10 mouse cellular contexts compared by ENCODE assay signal in the genomic region with DNA sequence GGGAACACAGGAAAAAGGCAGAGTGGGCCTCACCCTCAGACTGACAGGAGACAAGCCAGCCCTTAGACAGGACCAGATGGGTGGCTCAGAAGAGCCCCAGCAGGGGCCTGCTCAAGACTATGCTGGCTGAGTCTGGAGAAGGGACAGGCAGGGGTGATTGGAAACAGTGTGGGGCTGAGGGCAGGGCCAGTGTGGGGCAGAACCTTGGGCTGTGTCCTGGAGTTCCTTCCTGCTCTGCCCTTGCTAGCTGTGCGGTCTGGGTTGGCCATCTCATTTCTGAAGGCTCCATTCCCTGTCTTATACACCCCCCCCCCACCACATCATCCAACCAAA.
DNase-seq lines count a peak whose midpoint lies in the region; ATAC-seq lines count a peak whose summit lies in the region.
"Had no signal": no experiment of that assay in that cellular context is flagged by ENCODE, and none has a peak within 500 bp of the region (broad histone marks: within the 10 kb centered on the region; RNA-seq: fewer than 3 reads in every experiment).

No protein-coding gene starts in this region.

- 78% methylated on average over 1 of the region's 1 CpGs for WGBS in kidney, embryonic 15.5 days
- WGBS in embryonic facial prominence, embryonic 10.5 days = 75% methylated on average over 1 of the region's 1 CpGs
- WGBS in limb, embryonic 11.5 days = 85% methylated on average over 1 of the region's 1 CpGs

- no peak overlapping the region for H3K4me3 ChIP-seq in kidney, embryonic 15.5 days (replicated peaks)
- no peak overlapping the region for H3K4me3 ChIP-seq in embryonic facial prominence, embryonic 10.5 days
- no peak overlapping the region for H3K4me3 ChIP-seq in limb, embryonic 11.5 days (ENCODE audit: low read depth, low read length)

- no peak for DNase-seq in kidney, postnatal 10 days
- DNase-seq in MN1 (ENCODE audit: low spot score) = peak; percentile 34
- peak; percentile 16 for DNase-seq in embryonic facial prominence, embryonic 10.5 days (ENCODE audit: low spot score)
- DNase-seq in limb, embryonic 11.5 days (ENCODE audit: low spot score) = no peak
- no peak for DNase-seq in spleen, postnatal 4 days (ENCODE audit: low spot score in 2 of 2)
- no peak for DNase-seq in right cerebral cortex, postnatal 10 days (ENCODE audit: low spot score in 2 of 2)
- DNase-seq in adrenal gland, adult (ENCODE audit: inconsistent age in 2 of 2, low spot score in 1 of 2) = no peak
- DNase-seq: adrenal gland, postnatal 25 days; cerebellum, adult 9-11 months had no signal

- H3K27me3 ChIP-seq in kidney, embryonic 15.5 days = no peaks in the 10 kb centered on the region
- H3K27me3 ChIP-seq in embryonic facial prominence, embryonic 10.5 days (replicated peaks; ENCODE audit: low read depth, poor library complexity, severe bottlenecking) = no peaks in the 10 kb centered on the region; the same call in 1 of the 2 replicates
- no peaks in the 10 kb centered on the region for H3K27me3 ChIP-seq in limb, embryonic 11.5 days (ENCODE audit: control insufficient read depth, insufficient read depth, low read length)

- no peak overlapping the region for H3K4me2 ChIP-seq in kidney, embryonic 15.5 days
- no peak overlapping the region for H3K4me2 ChIP-seq in limb, embryonic 11.5 days (ENCODE audit: low read depth, severe bottlenecking)

- H3K4me1 ChIP-seq in kidney, embryonic 15.5 days = peaks cover 24% of the 10 kb centered on the region
- peaks cover 39% of the 10 kb centered on the region for H3K4me1 ChIP-seq in embryonic facial prominence, embryonic 10.5 days
- peaks cover 11% of the 10 kb centered on the region; the same call in 1 of the 2 replicates for H3K4me1 ChIP-seq in limb, embryonic 11.5 days (ENCODE audit: control insufficient read depth, insufficient read depth, low read length)

- no peaks in the 10 kb centered on the region for H3K36me3 ChIP-seq in kidney, embryonic 15.5 days
- H3K36me3 ChIP-seq in embryonic facial prominence, embryonic 10.5 days (replicated peaks) = no peaks in the 10 kb centered on the region
- no peaks in the 10 kb centered on the region for H3K36me3 ChIP-seq in limb, embryonic 11.5 days (ENCODE audit: control insufficient read depth, insufficient read depth, low read length)

- peak overlapping the region; percentile 77 for H3K27ac ChIP-seq in kidney, embryonic 15.5 days
- peak overlapping the region; percentile 75 for H3K27ac ChIP-seq in embryonic facial prominence, embryonic 10.5 days (replicated peaks)
- no peak overlapping the region for H3K27ac ChIP-seq in limb, embryonic 11.5 days (replicated peaks; ENCODE audit: low read depth, low read length)

- no peak overlapping the region for H3K9ac ChIP-seq in kidney, embryonic 15.5 days
- peak overlapping the region; percentile 34; the same call in 1 of the 2 replicates for H3K9ac ChIP-seq in limb, embryonic 11.5 days (ENCODE audit: low read length)

- H3K9me3 ChIP-seq in kidney, embryonic 15.5 days (replicated peaks) = no peaks in the 10 kb centered on the region
- H3K9me3 ChIP-seq in embryonic facial prominence, embryonic 10.5 days = no peaks in the 10 kb centered on the region
- H3K9me3 ChIP-seq in limb, embryonic 11.5 days (ENCODE audit: control insufficient read depth, low read length) = no peaks in the 10 kb centered on the region

- ATAC-seq in kidney, embryonic 15.5 days (replicated peaks; ENCODE audit: low FRiP score) = peak; percentile 41; the same call in 1 of the 2 replicates
- no peak for ATAC-seq in limb, embryonic 11.5 days (ENCODE audit: insufficient number of reproducible peaks, low FRiP score, low TSS enrichment, low read depth)

Comparison
In these comparisons a context has a peak if more than half of its experiments do, and no peak if none do; other contexts are left out.
1. DNase-seq: peak in MN1 (single experiment) and embryonic facial prominence, embryonic 10.5 days (single experiment); none in kidney, postnatal 10 days (single experiment), limb, embryonic 11.5 days (single experiment), spleen, postnatal 4 days (0 of 2), right cerebral cortex, postnatal 10 days (0 of 2) and adrenal gland, adult (0 of 2).